Mouse (Mus musculus) left cerebral cortex, adult 8-10 months (tissue): ENCODE results near the gene Ldb3. TPM values are rescaled to one million over a fixed set of nuclear protein-coding genes. Genes with fewer than 3 reads are reported as not detected.
A peak's percentile ranks its signal among the peaks of the same experiment; 100 is the strongest.

Experiments
- DNase-seq, 2 experiments: peaks; one replicate each; pipeline ENCODE4 v3.0.0; 2022; ENCODE audit warnings: low spot score in 2 of 2
- total RNA-seq, 4 experiments: library from RNA; stranded (reverse); gene quantifications; 2 replicates each; pipeline ENCODE4 v1.2.4; 2022

Gene Ldb3
- total RNA-seq, 4 experiments from 2014 or later, result 4.8 to 5.4 (median 5.2) TPM

GRCm38 (mm10) chr14:34561647-34562046 is 26.8 kb downstream of the Ldb3 start:
- DNase-seq, result no peak

- no peak for DNase-seq
These were observed 29.5 kb downstream of the Ldb3 start for GRCm38 (mm10) chr14:34558947-34559346.

GRCm38 (mm10) chr14:34555211-34555610 is 33.3 kb downstream of the Ldb3 start:
- DNase-seq, result no peak

- no peak for DNase-seq
These were observed 34.4 kb downstream of the Ldb3 start for GRCm38 (mm10) chr14:34554047-34554446.

GRCm38 (mm10) chr14:34553470-34553869 is 35.0 kb downstream of the Ldb3 start:
- no peak for DNase-seq

- no peak for DNase-seq
These were observed 36.3 kb downstream of the Ldb3 start for GRCm38 (mm10) chr14:34552226-34552625.

- peak; percentile 65 to 77 for DNase-seq
These were observed 39.3 kb downstream of the Ldb3 start for GRCm38 (mm10) chr14:34549004-34549671.

GRCm38 (mm10) chr14:34548391-34549001 is 40.0 kb downstream of the Ldb3 start:
- peak; percentile 57 for DNase-seq

- no peak for DNase-seq
These were observed 43.9 kb downstream of the Ldb3 start for GRCm38 (mm10) chr14:34544545-34544944.

GRCm38 (mm10) chr14:34544001-34544400 is 44.5 kb downstream of the Ldb3 start:
- DNase-seq, result no peak

GRCm38 (mm10) chr14:34543596-34543995 is 44.9 kb downstream of the Ldb3 start:
- no peak for DNase-seq

GRCm38 (mm10) chr14:34541896-34542295 is 46.6 kb downstream of the Ldb3 start:
- DNase-seq, result no peak

GRCm38 (mm10) chr14:34540685-34541162 is 47.8 kb downstream of the Ldb3 start:
- no peak for DNase-seq

GRCm38 (mm10) chr14:34535883-34536282 is 52.6 kb downstream of the Ldb3 start:
- no peak for DNase-seq

- no peak for DNase-seq
These were observed 54.9 kb downstream of the Ldb3 start for GRCm38 (mm10) chr14:34533537-34533936.

- no peak for DNase-seq
These were observed 55.9 kb downstream of the Ldb3 start for GRCm38 (mm10) chr14:34532536-34532935.

GRCm38 (mm10) chr14:34528804-34529203 is 59.7 kb downstream of the Ldb3 start:
- DNase-seq, result no peak

GRCm38 (mm10) chr14:34522701-34523100 is 65.8 kb downstream of the Ldb3 start, which contains the start of gene 9230112D13Rik:
Gene 9230112D13Rik (minus strand): TSS chr14:34522801.
- DNase-seq, result no peak

GRCm38 (mm10) chr14:34517959-34518544 is 70.4 kb downstream of the Ldb3 start:
- DNase-seq, result no peak

GRCm38 (mm10) chr14:34516960-34517577 is 71.4 kb downstream of the Ldb3 start:
- no peak for DNase-seq

- no peak for DNase-seq
These were observed 72.6 kb downstream of the Ldb3 start for GRCm38 (mm10) chr14:34515860-34516259.

GRCm38 (mm10) chr14:34514120-34514519 is 74.4 kb downstream of the Ldb3 start:
- DNase-seq, result no peak
